Mouse (Mus musculus) embryonic facial prominence, embryonic 15.5 days (tissue): ENCODE results near the gene Nfil3. TPM values are rescaled to one million over a fixed set of nuclear protein-coding genes. Genes with fewer than 3 reads are reported as not detected.

Source experiments
- ATAC-seq: fragments of 200-750 bp; cut with Nextera tagmentation; 2 replicates; pipeline ENCODE4 v1.8.0; 2017; ENCODE audit warnings: low read depth, moderate TSS enrichment; ENCODE audit not compliant: insufficient number of reproducible peaks, low FRiP score, low TSS enrichment
- H3K27ac ChIP-seq: fragments of 300-500 bp; sonication (generic); replicated peaks from 2 replicates; pipeline ENCODE4 v1.5.1; 2015; ENCODE audit warnings: mild to moderate bottlenecking, inconsistent platforms
- H3K27me3 ChIP-seq: fragments of 300-500 bp; sonication (generic); 2 replicates; pipeline ENCODE4 v1.6.1; 2015; ENCODE audit warnings: inconsistent platforms
- H3K36me3 ChIP-seq: fragments of 300-500 bp; sonication (generic); 2 replicates; pipeline ENCODE4 v1.6.1; 2015; ENCODE audit warnings: mild to moderate bottlenecking, inconsistent platforms
- H3K4me1 ChIP-seq: fragments of 300-500 bp; sonication (generic); 2 replicates; pipeline ENCODE4 v1.6.1; 2015; ENCODE audit warnings: inconsistent platforms
- H3K4me2 ChIP-seq: fragments of 300-500 bp; sonication (generic); replicated peaks from 2 replicates; pipeline ENCODE4 v1.6.1; 2015; ENCODE audit warnings: mild to moderate bottlenecking, inconsistent platforms
- H3K4me3 ChIP-seq: fragments of 300-500 bp; sonication (generic); replicated peaks from 2 replicates; pipeline ENCODE4 v1.5.1; 2015; ENCODE audit warnings: mild to moderate bottlenecking, inconsistent platforms
- H3K9ac ChIP-seq: fragments of 300-500 bp; sonication (generic); 2 replicates; pipeline ENCODE4 v1.6.1; 2015; ENCODE audit warnings: inconsistent platforms
- H3K9me3 ChIP-seq: fragments of 300-500 bp; sonication (generic); replicated peaks from 2 replicates; pipeline ENCODE4 v1.6.1; 2016; ENCODE audit warnings: inconsistent platforms
- WGBS: fragments of 180-500 bp; shearing (Covaris S2); methylation state at CpG from one replicate; pipeline ENCODE4 v1.1.7; 2015; 5-methylcytosine and 5-hydroxymethylcytosine counted together
- polyA plus RNA-seq: library from polyadenylated mRNA; unstranded; fragments of >200 nt; fragmentation: Nextera tagmentation; extraction: Ambion mirVana; gene quantifications from 2 replicates; pipeline ENCODE4 v1.2.1, GENCODE M21; 2015

Nfil3 gene
- polyA plus RNA-seq, 1 experiment from 2014 or later: 42.2 TPM

DNA sequence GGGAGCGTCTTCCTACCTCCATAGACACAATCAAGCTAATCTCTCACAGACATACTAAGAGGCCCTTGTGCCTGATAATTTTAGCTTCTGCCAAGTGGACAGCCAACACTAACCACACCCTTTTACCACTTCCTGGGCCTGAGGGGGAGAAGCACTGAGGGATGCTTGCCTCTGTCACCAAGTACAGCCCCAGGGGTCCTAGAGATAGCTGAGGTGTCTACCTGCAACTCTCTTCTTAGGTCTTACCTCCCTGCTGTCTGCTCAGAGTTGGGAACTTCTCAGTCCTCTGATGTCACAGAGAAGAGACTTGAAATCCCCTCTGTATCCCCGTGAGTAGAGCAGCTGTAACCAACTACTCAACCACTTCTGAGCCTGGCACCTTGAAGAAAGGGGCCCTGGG, 19.6 kb upstream of the Nfil3 start:
- H3K27me3 ChIP-seq: no peaks in the 10 kb centered on the region
- H3K4me1 ChIP-seq: no peaks in the 10 kb centered on the region
- no peaks in the 10 kb centered on the region for H3K9me3 ChIP-seq
- no peak overlapping the region for H3K9ac ChIP-seq
- no peaks in the 10 kb centered on the region for H3K36me3 ChIP-seq
- no peak overlapping the region for H3K27ac ChIP-seq
- ATAC-seq: no peak
- 72% methylated on average over 2 of the region's 2 CpGs for WGBS
- H3K4me2 ChIP-seq: no peak overlapping the region
- H3K4me3 ChIP-seq: no peak overlapping the region

DNA sequence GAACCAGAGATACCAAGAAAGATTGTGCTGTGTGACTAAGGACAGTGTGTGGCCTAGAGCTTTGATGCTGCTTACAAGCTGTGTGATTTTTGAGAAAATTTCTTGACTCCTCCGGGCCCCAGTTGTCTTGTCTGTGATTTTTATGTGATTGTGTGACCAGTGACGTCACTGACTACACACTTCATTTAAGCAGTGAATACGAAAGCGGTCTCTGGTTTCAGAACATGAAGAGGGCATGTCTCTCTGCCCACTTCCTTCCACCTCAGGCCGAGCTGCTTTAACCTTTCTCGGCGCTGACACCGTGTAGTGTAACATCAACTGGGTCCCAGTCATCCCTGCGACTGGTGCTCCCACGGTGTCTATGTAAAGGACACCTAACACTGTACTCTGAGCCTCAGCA, 17.7 kb upstream of the Nfil3 start:
- 83% methylated on average over 10 of the region's 10 CpGs for WGBS
- H3K4me1 ChIP-seq: no peaks in the 10 kb centered on the region
- no peak for ATAC-seq
- H3K27me3 ChIP-seq: no peaks in the 10 kb centered on the region
- no peak overlapping the region for H3K27ac ChIP-seq
- no peaks in the 10 kb centered on the region for H3K36me3 ChIP-seq
- H3K9ac ChIP-seq: no peak overlapping the region
- H3K4me3 ChIP-seq: no peak overlapping the region
- no peak overlapping the region for H3K4me2 ChIP-seq
- H3K9me3 ChIP-seq: no peaks in the 10 kb centered on the region

DNA sequence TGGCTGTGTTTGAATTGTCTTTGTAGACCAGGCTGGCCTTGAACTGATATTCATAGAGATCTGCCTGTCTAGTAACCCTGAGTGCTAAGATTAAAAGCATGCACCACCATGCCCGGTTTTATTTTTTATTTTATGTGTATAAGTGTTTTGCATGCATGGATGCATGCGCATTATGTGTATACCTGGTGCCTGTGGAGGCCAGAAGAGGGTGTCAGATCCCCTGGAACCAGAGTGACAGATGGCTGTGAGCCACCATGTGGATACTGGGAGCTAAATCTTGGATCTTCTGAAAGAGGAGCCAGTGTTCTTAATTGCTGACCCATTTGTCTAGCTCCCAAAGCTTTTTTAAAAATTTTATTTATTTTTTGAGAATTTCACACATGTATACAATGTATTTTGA, 16.9 kb upstream of the Nfil3 start:
- Histone ChIP-seq H3K9me3 (no peaks in the 10 kb centered on the region), H3K4me3 (no peak overlapping the region)

DNA sequence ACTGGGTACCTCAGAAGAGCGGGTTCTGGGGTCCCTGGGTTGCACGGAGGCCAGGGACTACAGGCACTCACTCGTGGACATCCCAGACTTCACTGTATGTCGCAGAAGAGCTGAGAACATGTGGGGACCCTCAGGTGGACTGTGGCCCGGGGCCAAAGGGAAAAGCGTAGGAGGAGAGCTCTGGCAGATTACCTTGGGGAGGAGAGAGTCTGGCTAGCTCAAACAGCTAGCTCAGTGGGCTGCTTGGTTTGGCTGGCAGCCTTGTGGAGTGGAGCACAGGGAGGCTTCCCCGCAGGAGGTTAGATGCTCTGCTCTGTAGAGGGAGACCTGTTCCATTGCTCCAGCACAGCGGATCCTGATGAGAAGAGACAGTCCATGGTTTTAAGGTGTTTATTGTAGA, 15.3 kb upstream of the Nfil3 start:
- Histone ChIP-seq H3K9me3 (no peaks in the 10 kb centered on the region), H3K4me3 (no peak overlapping the region), H3K9ac (no peak overlapping the region), H3K27ac (no peak overlapping the region), H3K27me3 (no peaks in the 10 kb centered on the region), H3K36me3 (no peaks in the 10 kb centered on the region), H3K4me2 (no peak overlapping the region), H3K4me1 (no peaks in the 10 kb centered on the region)
- WGBS: 72% methylated on average over 8 of the region's 8 CpGs
- no peak for ATAC-seq

More for the DNA sequence above, 16.9 kb upstream of the Nfil3 start:
- ATAC-seq: no peak
- Histone ChIP-seq H3K4me2 (no peak overlapping the region), H3K4me1 (no peaks in the 10 kb centered on the region), H3K9ac (no peak overlapping the region), H3K27ac (no peak overlapping the region), H3K27me3 (no peaks in the 10 kb centered on the region), H3K36me3 (no peaks in the 10 kb centered on the region)
- 75% methylated on average over 2 of the region's 2 CpGs for WGBS

DNA sequence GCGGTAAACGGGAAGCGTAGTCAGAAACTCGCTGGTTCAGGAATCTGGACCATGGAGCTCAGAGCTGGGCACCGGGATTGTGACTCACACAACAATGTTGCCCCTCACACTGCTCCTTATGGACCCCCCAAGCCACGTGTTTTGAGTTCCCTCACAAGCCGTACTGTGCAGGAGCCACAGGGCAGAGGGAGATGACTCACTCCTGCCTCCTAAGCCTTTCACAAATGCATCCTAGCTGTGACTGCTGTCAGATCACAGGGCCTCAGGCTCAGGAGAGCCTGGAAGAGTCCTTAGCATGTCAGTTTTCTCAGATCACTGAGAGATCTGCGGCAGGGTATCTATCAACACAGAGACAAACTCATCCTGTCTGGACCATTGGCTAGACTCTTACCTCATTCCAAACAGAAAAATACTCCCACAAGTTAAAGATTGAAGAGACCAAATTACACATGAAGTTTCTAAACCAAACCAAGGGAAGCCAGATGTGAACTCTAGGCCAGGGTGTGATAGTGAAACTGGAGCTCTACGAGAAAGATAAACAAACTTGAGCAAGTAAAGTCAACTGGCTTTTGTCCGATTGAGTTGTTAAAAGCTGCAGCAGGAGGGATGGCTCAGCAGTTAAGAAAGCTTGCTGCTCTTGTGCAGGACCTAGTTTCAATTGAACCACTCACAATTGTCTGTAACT, 13.5 kb upstream of the Nfil3 start:
- no peak overlapping the region for H3K4me2 ChIP-seq
- H3K4me3 ChIP-seq: no peak overlapping the region
- peaks cover 5% of the 10 kb centered on the region for H3K4me1 ChIP-seq
- no peak for ATAC-seq
- no peaks in the 10 kb centered on the region for H3K9me3 ChIP-seq
- WGBS: 55% methylated on average over 10 of the region's 10 CpGs
- H3K36me3 ChIP-seq: no peaks in the 10 kb centered on the region
- 0 out of 2 replicates have a peak overlapping the region, but pooled peaks have one; percentile 7 for H3K27ac ChIP-seq
- H3K27me3 ChIP-seq: no peaks in the 10 kb centered on the region
- no peak overlapping the region for H3K9ac ChIP-seq

DNA sequence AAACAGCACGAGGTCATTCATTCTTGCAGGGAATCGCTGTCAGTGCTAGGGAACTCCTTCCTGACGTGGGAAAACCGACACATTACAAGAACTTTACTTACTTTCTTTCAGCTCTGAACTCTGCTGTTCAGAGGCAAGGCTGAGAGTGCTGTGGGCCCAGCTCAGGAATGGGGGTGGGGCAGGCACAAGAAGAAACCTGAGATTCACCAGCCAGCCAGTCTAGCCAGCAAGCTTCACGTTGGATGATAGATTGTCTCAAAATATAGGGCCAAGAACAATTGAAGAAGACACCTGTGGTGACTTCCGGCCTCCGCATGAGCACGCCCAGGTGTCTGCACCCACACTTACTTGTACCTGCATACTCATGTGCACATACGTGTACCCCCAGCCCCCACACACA, 9.3 kb upstream of the Nfil3 start:
- peaks cover 5% of the 10 kb centered on the region for H3K4me1 ChIP-seq
- H3K9me3 ChIP-seq: no peaks in the 10 kb centered on the region
- no peak for ATAC-seq
- no peak overlapping the region for H3K9ac ChIP-seq
- H3K36me3 ChIP-seq: no peaks in the 10 kb centered on the region
- no peak overlapping the region for H3K27ac ChIP-seq
- 42% methylated on average over 9 of the region's 9 CpGs for WGBS
- H3K4me2 ChIP-seq: no peak overlapping the region
- H3K4me3 ChIP-seq: no peak overlapping the region
- H3K27me3 ChIP-seq: no peaks in the 10 kb centered on the region

DNA sequence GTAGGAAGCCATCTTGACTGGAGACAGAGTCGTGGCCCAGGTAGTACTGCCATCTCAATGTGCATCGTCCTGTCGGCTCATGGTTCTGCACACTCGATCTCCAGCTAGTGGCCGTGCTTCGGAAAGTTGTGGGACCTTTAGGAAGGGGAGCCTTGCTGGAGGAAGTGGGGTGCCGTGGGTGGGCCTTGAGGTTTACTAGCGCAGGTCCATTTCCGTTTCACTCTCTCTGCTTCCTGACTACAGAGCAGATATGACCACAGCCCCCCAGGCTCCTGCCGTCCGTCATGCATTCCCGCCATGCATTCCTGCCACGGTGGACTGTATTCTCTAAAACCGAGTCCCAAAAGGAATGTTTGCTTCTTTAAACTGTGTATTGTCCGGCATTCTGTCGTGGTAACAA, 8.1 kb upstream of the Nfil3 start:
- no peak overlapping the region for H3K27ac ChIP-seq
- H3K4me2 ChIP-seq: no peak overlapping the region
- H3K4me1 ChIP-seq: peaks cover 5% of the 10 kb centered on the region
- no peaks in the 10 kb centered on the region for H3K9me3 ChIP-seq
- H3K36me3 ChIP-seq: no peaks in the 10 kb centered on the region
- H3K9ac ChIP-seq: no peak overlapping the region
- no peak for ATAC-seq
- 71% methylated on average over 16 of the region's 16 CpGs for WGBS
- no peaks in the 10 kb centered on the region for H3K27me3 ChIP-seq
- no peak overlapping the region for H3K4me3 ChIP-seq

DNA sequence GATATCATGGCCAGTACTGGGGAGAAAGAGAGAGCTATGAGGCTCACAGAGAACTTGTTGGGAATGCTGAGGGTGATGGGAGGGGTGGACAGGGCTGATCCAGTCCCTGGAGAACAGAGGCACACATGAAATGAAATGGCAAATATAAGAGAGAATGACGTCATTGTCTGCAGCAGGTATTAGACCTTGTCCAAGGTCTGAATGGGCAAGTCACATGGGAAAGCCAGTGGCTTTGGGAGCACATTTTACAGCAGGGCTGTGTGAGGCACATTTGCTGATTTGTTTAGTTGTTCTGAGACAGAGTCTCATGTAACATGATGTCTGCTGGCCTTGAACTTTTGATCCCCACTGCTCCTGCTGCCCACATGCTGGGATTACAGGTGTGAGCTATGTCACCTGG, 7.0 kb upstream of the Nfil3 start:
- Histone ChIP-seq H3K4me1 (peaks cover 5% of the 10 kb centered on the region), H3K36me3 (no peaks in the 10 kb centered on the region), H3K4me2 (no peak overlapping the region), H3K4me3 (no peak overlapping the region), H3K27ac (no peak overlapping the region), H3K9ac (no peak overlapping the region), H3K27me3 (no peaks in the 10 kb centered on the region), H3K9me3 (no peaks in the 10 kb centered on the region)
- WGBS: 74% methylated on average over 1 of the region's 1 CpGs
- ATAC-seq: no peak

DNA sequence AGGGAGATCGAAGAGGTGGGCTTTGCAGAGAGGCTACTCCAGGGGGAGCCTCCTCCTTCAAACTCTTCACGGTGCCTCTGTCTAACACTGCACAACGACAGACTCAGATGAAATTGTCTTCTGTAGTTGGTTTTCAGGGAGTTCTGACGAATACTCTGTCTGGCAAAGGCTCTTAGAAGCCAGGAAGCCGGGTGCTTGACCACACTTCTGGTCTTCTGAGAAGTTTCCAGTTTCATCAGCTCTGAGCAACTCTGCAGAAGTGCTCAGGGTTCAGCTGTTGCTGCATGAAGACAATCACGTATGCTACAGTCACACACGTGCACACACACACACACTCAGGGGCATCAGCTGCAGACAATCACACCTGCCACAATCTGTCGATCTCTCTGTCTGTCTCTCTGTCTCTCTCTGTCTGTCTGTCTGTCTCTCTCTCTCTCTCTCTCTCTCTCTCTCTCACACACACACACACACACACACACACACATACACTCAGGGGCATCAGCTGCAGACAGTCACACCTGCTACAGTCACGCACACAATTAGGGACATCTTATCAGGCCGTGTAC, 5.4 kb upstream of the Nfil3 start:
- Histone ChIP-seq H3K4me1 (peaks cover 16% of the 10 kb centered on the region), H3K27me3 (no peaks in the 10 kb centered on the region), H3K4me2 (no peak overlapping the region), H3K36me3 (no peaks in the 10 kb centered on the region), H3K9ac (no peak overlapping the region), H3K27ac (no peak overlapping the region), H3K9me3 (no peaks in the 10 kb centered on the region), H3K4me3 (no peak overlapping the region)
- ATAC-seq: no peak
- WGBS: 67% methylated on average over 10 of the region's 10 CpGs

DNA sequence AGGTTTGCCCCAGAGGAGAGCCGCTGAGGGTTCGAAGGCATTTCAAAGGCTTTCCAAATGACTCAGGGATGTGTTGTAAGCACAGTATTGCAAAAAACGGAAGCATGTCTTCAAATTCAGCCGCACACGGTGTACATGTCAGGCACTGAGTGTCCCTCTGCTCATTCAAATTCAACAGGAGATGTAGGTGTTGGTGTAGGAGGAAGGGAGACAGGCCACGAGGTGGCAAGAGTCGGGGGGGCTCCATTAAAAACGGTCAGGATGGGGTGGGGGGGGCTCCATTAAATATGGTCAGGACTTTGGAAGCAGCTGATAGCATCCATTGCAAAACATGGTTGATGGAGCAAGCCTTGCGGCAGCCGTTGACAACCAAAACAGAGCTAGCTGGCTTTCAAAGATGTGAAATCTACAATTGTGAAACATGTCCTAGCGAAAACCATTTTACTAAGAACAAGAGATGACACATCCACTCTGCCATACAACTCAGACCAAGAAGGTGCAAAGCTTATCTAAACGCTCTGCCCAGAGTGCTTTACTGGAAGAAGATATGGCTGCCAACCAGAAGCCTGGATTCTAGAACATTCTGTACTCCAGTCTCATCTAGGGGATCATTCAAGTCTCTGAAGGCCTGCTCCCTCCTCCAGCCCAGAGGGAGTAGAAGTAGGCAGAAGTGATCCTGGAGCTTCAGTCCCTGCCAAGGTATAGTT, 4.8 kb upstream of the Nfil3 start:
- Histone ChIP-seq H3K4me3 (no peak overlapping the region), H3K36me3 (no peaks in the 10 kb centered on the region), H3K4me1 (peaks cover 17% of the 10 kb centered on the region), H3K9ac (no peak overlapping the region), H3K27ac (no peak overlapping the region), H3K9me3 (no peaks in the 10 kb centered on the region), H3K4me2 (no peak overlapping the region), H3K27me3 (no peaks in the 10 kb centered on the region)
- no peak for ATAC-seq
- 71% methylated on average over 12 of the region's 12 CpGs for WGBS

DNA sequence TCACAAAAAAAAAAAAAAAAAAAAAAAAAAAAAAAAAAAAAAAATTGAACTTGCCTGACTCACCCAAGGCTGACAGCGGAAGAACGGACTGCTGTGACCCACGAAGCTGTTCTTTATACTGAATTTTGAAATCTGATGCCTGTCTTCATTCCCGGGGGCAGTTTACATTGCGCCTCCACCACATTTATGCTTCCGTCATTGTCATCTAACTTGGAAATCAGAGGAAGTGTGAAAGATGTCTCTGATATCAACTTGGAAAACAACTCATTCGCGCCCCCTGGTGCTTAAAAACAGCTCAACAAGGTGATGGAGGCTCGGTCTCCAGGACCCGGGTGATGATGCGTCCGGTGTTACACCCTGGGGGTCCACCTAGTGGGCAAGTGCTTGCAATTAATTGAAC, 1.8 kb upstream of the Nfil3 start:
- H3K9me3 ChIP-seq: no peaks in the 10 kb centered on the region
- no peaks in the 10 kb centered on the region for H3K27me3 ChIP-seq
- H3K36me3 ChIP-seq: no peaks in the 10 kb centered on the region
- H3K4me3 ChIP-seq: peak overlapping the region; percentile 92
- WGBS: under 1% methylated on average over 12 of the region's 12 CpGs
- ATAC-seq: no peak
- H3K4me2 ChIP-seq: peak overlapping the region; percentile 94
- H3K27ac ChIP-seq: no peak overlapping the region
- peaks cover 20% of the 10 kb centered on the region for H3K4me1 ChIP-seq
- no peak overlapping the region for H3K9ac ChIP-seq
